Mouse (Mus musculus) ovary, postnatal 36 days (tissue): ENCODE measurements at regions not wholly inside any gene's neighbourhood (a gene's known extent, or its start where the extent isn't known, plus 50 kb on each side); places are given as distances from the start of the nearest gene placed in this dataset.
A peak's percentile ranks its signal among the peaks of the same experiment; 100 is the strongest.

Source experiments
- DNase-seq: peaks from one replicate; pipeline ENCODE4 v3.0.0; 2022; ENCODE audit warnings: low spot score, mixed read lengths

DNA sequence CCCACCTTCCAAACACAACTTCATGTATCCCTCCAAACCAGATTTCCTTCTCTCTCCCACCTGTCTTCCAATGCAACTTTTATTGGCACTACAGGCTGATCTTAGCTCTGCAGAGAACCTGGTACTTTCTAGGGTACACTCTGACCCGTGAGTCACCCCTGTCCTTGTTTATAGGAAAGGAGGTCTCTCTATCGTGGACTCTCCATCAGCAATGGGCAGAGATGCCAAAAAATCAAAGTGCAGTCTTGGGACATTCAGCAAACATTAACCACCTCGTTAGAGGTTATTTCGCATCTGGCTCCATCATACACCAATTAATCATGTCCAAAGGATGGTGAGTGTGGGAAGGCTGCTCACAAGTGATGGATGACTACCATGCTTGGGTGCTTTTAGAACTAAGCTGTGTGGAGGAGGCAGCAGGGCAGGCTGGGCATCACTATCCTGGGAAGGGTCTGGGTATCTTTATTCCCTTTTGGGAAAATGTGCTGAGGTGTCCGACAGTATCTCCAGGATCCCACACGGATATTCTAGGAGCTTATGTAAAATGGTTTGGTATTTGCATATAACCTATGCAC lies 214.0 kb upstream of the Dynlrb2 start:
- DNase-seq = no peak

DNA sequence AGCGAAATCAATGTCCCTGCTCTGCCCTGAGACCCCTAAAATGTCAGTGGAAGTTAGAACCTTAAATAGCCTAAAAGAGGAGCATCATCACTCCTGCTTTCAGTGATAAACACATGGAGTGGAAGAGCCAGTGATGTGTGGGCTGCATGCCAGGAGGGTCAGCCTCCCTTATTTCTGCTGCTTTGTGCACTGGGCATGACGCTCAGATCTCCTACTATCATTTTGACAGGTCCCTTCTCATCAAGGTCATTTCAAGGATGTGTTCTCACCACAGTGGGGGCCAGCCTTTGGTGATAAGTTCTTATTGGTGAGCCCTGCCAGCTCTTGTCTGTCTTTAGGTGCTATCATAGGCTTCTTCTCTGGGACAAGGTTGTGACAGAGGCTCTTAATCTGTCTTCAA lies 215.5 kb upstream of the Dynlrb2 start:
- no peak for DNase-seq

DNA sequence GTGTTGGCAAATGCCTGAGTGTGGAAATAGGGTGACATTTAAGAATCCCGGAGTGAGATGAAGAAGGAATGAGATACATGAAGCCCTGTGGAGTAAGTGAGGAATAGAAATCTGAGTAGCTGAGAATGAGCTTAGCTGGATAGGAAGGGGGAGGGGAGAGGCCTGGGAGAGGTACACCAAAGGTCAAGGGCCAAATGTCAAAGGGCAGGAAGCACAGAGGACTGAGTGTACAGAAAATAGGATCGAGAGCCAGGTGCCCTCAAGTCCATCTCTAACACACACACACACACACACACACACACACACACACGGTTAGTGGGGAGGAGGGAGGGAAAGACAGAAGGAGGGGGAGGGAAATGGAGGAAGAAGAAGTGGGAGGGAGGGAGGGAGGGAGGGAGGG lies 220.8 kb upstream of the Dynlrb2 start:
- DNase-seq = no peak

GRCm38 (mm10) chr8:116282341-116282740 lies 222.4 kb upstream of the Dynlrb2 start:
- DNase-seq = no peak

DNA sequence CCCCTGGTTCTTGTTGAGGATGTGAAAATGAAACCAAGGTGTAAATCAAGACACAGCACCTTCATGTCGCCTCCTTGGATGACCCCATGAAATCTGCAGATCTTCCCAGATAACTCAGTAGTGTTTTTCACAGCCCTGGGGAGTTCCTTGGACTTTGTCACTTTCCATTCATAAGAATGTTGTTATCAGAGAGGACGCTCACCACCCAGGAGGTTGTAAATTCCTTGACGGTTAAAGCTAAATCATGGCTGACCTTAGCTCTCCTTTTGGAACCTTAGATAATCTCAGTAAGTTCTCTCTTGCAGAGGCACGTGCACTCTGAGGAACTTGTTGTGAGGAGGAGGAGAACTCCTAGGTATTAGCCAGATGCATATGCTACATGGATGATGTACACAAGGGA lies 229.8 kb upstream of the Dynlrb2 start:
- DNase-seq = no peak

GRCm38 (mm10) chr8:116271238-116271637 lies 233.5 kb upstream of the Dynlrb2 start:
- DNase-seq = no peak

DNA sequence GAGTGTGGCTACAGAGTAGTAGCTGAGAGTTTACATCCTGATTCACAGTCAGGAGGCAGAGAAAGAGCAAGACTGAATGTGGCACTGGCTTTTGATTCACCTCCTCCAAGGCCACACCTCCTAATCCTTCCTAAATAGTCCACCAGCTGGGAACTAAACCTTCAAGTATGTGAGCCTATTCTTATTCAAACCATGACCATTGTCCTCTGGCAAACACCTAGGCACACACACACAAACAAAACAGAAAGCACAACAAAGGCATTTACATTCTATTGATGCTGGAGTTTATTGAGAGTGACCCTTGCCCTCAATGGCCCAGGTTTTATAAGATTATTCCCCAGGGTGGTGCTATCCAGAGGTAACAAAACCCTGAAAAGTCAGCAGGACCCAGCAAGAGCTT lies 235.4 kb upstream of the Dynlrb2 start:
- DNase-seq = no peak

GRCm38 (mm10) chr8:116268685-116269084 lies 236.1 kb upstream of the Dynlrb2 start:
- no peak for DNase-seq

DNA sequence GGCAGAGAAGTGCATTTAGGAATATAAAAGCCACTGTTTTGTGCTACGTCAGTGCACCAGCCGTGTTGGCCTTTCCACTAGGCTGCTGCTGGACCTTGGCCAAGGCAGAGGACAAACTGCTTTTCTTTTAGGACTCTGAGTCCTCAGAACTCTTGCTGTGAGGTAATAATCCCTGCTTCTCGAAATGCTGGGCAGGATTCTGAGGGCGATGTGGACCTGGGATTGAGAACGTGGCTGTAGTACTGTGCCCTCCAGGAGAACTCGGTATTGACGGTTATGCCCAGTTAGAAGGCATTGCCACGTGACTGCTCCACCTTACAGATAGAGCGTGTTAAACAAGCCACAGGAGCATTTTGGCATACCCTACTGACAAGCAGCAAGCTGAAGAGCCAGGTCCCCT lies 236.6 kb upstream of the Dynlrb2 start:
- DNase-seq = peak; percentile 19

DNA sequence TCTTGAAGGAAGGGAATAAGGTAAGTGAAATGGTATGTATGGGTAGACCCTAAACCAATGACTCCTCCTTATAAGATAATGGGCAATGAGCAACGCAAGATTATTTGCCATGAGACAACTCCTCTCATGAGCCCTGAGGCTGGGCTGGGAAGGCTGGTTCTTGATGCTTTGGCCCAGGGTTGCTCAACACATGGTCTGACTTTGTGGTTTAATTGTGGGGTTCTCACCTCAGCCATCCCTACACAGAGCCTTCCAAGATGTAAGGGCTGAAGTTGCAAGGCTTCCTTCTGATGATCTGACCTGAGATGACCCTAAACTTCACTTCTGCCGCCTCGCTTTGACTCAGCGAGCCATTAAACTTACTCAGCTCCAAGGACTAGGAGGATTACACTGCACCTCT lies 237.8 kb upstream of the Dynlrb2 start:
- DNase-seq = no peak

- DNase-seq = no peak
These were observed 239.2 kb upstream of the Dynlrb2 start for GRCm38 (mm10) chr8:116265591-116265990.

GRCm38 (mm10) chr8:116264078-116264477 lies 240.7 kb upstream of the Dynlrb2 start:
- DNase-seq = no peak

- DNase-seq = no peak
These were observed 243.5 kb upstream of the Dynlrb2 start for GRCm38 (mm10) chr8:116261286-116261685.

DNA sequence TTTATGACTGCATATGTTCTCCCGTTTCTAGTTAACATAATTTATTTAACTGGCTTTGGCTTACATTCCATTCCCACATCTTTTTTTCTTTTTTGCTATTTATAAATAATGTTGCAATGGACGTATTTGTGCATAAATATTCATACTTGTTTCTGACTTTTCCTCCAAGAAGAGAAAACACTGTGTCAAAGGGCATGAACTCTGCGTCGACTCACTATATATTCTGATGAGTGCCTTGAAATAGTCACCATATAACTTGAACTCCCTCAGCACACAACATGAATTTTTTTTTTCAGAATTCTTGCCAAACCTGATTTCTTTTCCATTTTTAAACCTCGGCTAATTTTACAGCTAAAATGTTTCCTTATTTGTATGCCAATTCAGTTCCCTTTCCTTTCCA lies 249.4 kb upstream of the Dynlrb2 start:
- no peak for DNase-seq

GRCm38 (mm10) chr8:116252455-116253216 lies 252.1 kb upstream of the Dynlrb2 start:
- DNase-seq = no peak

DNA sequence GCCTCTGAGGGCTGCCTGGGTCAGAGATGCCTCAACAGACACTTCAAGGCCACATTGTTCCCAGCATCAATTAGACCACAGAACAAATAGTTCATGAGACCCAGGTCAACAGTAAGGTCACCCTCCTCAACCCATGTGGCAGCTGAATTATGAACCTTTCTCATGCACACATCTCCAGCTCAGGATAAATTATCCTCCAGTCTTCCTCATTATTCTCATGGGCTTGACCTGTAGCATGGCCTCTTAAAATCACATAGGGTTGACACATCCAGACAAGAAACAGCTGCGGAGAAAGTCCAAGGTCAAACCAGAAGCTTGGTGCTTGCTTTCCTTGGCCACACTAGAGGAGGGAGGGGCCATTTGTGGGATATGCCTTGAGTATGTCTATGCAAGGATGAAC lies 256.4 kb upstream of the Dynlrb2 start:
- DNase-seq = no peak

DNA sequence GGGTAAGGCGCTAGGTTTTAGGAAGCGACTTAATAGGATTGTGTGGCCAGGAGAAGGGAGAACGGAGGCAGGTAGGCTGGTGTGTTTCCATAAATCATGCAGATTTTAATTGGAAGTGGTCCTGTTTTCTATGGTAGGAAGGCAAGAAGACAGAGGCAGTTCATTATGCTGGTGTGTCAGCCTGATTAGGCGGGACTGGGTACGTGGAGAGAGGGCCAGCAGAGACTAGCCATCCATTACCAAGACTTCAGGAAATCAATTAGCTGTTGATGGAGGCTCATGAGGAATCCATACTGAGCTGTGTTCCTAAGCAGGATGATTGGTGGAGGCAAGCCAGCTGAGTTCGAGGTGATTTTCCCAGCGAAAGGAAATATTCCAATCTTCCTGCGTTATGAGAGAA lies 261.3 kb upstream of the Dynlrb2 start:
- no peak for DNase-seq

DNA sequence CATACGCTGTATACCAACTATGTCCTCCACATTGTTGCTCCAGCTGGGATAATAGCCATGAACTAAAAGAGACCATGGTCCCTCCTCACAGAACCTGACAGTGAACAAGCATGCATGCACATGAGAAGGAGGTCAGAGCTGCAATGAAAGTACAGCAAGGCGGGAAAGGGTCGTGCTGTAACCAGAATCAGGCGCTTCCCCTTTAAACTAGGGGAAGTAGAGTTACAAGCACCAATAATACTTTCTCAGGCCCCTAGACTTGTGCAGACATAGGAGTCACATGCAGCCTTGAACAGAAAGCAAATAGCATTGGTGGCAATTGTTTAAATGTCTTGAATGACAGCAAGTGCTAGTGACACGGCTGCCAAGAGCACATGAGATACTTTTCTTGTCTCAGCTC lies 261.8 kb upstream of the Dynlrb2 start:
- DNase-seq = no peak

DNA sequence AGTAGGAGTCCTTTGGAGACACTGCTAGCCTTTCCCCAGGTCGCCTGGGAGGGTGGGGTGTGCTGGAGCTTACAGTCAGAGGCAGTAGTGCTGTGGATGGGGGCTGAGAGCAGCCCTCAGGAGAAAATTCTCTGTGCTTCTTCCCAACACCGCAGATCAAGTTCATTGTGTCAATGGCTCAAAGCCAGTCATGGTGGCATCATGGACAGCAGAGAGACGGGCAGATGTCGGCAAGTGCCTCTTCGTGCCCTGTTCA lies 262.9 kb upstream of the Dynlrb2 start:
- DNase-seq = no peak

- DNase-seq = no peak
These were observed 263.4 kb upstream of the Dynlrb2 start for GRCm38 (mm10) chr8:116241146-116241986.

- DNase-seq = no peak
These were observed 266.1 kb upstream of the Dynlrb2 start for GRCm38 (mm10) chr8:116238670-116239069.

DNA sequence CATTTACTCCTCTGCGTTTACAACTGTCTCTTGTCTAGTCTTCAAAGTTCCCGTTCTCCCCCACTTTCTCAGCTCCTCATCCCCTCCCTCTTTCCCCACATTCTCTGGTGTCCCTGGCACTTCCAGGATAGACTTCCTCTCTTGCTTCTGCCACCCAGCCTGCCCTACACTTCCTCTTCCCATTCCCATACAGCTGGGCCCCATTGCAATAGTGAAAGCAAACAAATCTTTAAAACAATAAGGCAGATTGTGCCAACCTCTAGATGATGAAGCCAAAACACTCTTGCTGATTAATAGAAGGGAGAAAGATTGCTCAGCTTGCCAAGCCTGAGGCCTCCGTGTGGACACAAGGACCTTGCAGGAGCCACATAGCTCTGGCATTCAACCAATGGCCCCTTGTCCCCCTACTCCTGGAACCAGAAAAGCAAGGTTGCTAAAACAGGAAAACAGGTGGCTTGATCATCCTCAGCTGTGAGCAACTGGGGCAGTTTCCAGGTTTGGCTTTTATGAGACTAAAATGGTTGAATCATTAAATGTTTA lies 267.1 kb upstream of the Dynlrb2 start:
- no peak for DNase-seq

DNA sequence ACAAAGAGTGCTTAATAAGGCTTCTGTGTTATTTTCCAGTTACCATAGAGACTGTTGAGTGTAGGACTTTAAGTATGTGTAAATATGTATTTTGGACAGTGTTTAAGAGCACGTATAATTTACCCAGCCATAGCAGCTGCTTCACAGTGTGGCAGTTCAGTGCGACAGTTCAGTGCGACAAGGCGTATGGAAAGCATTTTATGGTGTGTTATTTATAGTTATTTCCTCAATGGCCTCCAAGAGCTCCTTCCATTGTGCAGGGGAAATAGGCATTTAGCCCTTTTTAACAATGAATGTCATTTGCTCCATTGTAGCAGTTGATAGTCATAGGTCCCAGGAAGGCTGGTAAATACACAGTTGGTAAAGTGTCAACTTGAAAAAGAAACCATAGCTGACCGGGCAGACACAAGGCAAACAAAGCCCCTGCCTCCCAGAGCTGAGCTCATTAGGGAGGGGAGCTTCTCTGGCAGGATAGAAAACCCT lies 275.1 kb upstream of the Dynlrb2 start:
- DNase-seq = no peak
